Mouse (Mus musculus) thymus, adult 2 months (tissue): ENCODE measurements around the gene Mgat1. TPM values are rescaled to one million over a fixed set of nuclear protein-coding genes. Genes with fewer than 3 reads are reported as not detected.
A peak's percentile ranks its signal among the peaks of the same experiment; 100 is the strongest.

Experiments
- DNase-seq: peaks from one replicate; pipeline ENCODE4 v3.0.0; 2021
- H3K27ac ChIP-seq: fragments of 200-500 bp; 2 replicates; pipeline ENCODE4 v1.5.1; 2012; ENCODE audit warnings: low read length, control low read depth; ENCODE audit not compliant: control insufficient read depth, insufficient read depth
- H3K27me3 ChIP-seq: fragments of 200-500 bp; 2 replicates; pipeline ENCODE4 v1.6.1; 2012; ENCODE audit warnings: mild to moderate bottlenecking, low read length, moderate library complexity, mixed read lengths; ENCODE audit not compliant: control insufficient read depth, insufficient read depth
- H3K36me3 ChIP-seq: fragments of 200-500 bp; 2 replicates; pipeline ENCODE4 v1.6.1; 2012; ENCODE audit warnings: mild to moderate bottlenecking, low read length, moderate library complexity; ENCODE audit not compliant: control insufficient read depth, insufficient read depth
- H3K4me1 ChIP-seq: fragments of 200-500 bp; replicated peaks from 2 replicates; pipeline ENCODE4 v1.6.1; 2012; ENCODE audit warnings: low read length; ENCODE audit not compliant: control insufficient read depth, insufficient read depth
- H3K4me3 ChIP-seq: fragments of 200-500 bp; 2 replicates; pipeline ENCODE4 v1.5.1; 2012; ENCODE audit warnings: mild to moderate bottlenecking, low read length, control low read depth, moderate library complexity; ENCODE audit not compliant: control insufficient read depth, insufficient read depth
- CTCF ChIP-seq: fragments of 200-500 bp; IDR thresholded peaks from 2 replicates; pipeline ENCODE4 v1.5.1; 2012; ENCODE audit warnings: mild to moderate bottlenecking, control low read depth, low read length, moderate library complexity, borderline replicate concordance; ENCODE audit not compliant: control insufficient read depth, poor library complexity, insufficient read depth; ENCODE audit errors: extremely low read depth
- POLR2A ChIP-seq: fragments of 200-500 bp; IDR thresholded peaks from 2 replicates; pipeline ENCODE4 v1.6.1; 2012; ENCODE audit warnings: mild to moderate bottlenecking, low read length, control low read depth, moderate library complexity; ENCODE audit not compliant: control insufficient read depth, poor library complexity, insufficient read depth; ENCODE audit errors: extremely low read depth
- WGBS: fragments of 180-500 bp; shearing (Covaris S2); methylation state at CpG from one replicate; pipeline ENCODE4 v1.1.7; 2018; 5-methylcytosine and 5-hydroxymethylcytosine counted together
- polyA plus RNA-seq: library from polyadenylated mRNA; depleted of rRNA; stranded (reverse); fragments of >200 nt; gene quantifications from 2 replicates; pipeline ENCODE4 v1.2.3, GENCODE M21; 2012

Gene Mgat1
- polyA plus RNA-seq, 1 experiment = 378 TPM

DNA sequence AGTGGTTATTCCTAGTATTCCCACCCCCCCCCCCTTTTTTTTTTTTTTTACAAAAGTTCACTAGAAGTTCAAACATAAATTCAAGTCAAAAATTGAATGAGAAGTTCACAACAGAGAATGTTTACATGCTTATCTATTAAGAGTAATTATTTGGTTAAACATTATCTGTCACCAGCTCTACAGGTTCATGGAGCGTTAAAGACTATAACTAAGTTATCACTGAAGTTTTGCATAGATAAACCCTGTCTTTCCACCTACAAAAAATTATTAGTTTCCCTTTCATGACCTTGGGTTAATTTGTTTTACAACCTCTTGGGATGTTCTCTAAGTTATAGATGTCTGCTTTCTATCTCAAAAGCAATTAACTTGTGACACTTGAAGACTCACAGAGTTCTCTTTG is 3.7 kb upstream of the Mgat1 start:
- H3K4me1 ChIP-seq = peaks cover 7% of the 10 kb centered on the region
- no peak overlapping the region for H3K4me3 ChIP-seq
- no peaks in the 10 kb centered on the region for H3K36me3 ChIP-seq
- no peak for DNase-seq
- no peak overlapping the region for H3K27ac ChIP-seq
- 96% methylated on average over 1 of the region's 1 CpGs for WGBS
- no peak for TF ChIP-seq CTCF
- TF ChIP-seq POLR2A = no peak
- H3K27me3 ChIP-seq = no peaks in the 10 kb centered on the region

DNA sequence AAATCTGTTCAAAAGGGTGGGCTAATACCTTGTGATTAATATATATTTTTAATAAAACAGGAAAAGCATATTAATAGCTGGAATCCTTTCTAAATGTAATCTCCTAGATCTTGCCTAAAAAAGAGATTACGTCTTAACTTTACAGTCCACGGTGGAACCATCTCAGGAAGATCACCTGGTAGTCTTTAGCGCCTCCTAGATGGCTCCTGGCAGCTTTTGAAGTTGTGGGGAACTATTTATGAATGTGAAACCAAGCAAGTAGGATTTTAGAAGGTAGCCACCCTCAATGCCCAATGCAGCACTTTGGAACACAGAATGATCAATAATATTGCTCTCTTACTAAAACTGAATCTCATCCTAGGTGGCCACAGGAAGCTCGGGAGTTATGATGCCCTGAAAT is 3.1 kb upstream of the Mgat1 start:
- H3K4me1 ChIP-seq = peaks cover 12% of the 10 kb centered on the region
- no peak overlapping the region for H3K27ac ChIP-seq
- WGBS = 38% methylated on average over 4 of the region's 4 CpGs

DNA sequence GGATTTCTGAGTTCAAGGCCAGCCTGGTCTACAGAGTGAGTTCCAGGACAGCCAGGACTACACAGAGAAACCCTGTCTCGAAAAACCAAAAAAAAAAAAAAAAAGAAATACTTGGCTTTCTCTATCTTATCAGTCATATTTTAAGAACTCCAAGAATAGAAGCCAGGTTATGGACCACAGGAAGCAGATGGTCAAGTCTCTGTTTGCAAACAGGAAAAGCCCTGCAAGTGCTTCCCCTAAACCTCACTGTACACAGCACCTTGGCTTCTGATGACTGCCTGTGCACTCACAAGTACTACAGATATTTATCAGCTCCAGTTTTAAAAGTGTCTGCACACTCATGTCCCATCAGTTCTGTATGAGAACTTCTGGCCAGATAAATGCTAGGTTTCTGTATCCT is 2.5 kb upstream of the Mgat1 start:
- WGBS = 5% methylated on average over 1 of the region's 1 CpGs
- no peaks in the 10 kb centered on the region for H3K36me3 ChIP-seq
- no peak for DNase-seq

More for the DNA sequence above, 3.1 kb upstream of the Mgat1 start:
- no peaks in the 10 kb centered on the region for H3K27me3 ChIP-seq
- H3K36me3 ChIP-seq = no peaks in the 10 kb centered on the region
- no peak for DNase-seq
- no peak overlapping the region for H3K4me3 ChIP-seq
- TF ChIP-seq POLR2A = no peak
- TF ChIP-seq CTCF = no peak

DNA sequence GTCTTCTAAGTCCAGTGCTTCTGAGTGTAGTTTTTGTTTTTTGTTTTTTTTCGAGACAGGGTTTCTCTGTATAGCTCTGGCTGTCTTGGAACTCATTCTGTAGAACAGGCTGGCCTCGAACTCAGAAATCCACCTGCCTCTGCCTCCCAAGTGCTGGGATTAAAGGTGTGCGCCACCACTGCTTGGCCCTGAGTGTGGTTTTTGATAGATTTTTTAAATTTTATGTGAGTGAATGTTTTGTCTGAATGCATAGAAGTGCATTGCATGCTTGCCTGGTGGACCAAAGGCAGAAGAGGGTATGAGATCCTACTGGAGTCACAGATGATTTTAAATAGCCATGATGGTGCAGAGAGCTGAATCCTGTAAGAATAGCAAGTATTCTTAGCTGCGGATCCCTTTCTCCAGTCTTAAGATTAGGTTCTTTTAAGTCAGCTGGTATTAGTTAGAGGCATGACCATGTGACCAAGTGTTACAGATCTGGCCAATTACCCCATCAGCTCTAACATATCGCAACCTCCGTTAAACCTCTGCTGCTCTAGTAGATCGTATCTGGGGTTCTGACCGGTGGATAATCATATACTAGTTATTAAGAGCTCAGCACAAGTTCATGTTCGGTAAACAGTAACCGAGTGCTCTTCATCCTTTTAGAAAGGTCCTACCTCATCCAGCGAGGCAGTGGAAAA is 906 bp upstream of the Mgat1 start:
- Histone ChIP-seq H3K27ac (peak overlapping the region; percentile 6; the same call in 1 of the 2 replicates), H3K4me3 (no peak overlapping the region), H3K36me3 (no peaks in the 10 kb centered on the region), H3K27me3 (no peaks in the 10 kb centered on the region), H3K4me1 (peaks cover 22% of the 10 kb centered on the region)
- TF ChIP-seq POLR2A (no peak), CTCF (no peak)
- WGBS = 22% methylated on average over 11 of the region's 11 CpGs
- no peak for DNase-seq

More for the DNA sequence above, 2.5 kb upstream of the Mgat1 start:
- Histone ChIP-seq H3K4me3 (no peak overlapping the region), H3K4me1 (peaks cover 13% of the 10 kb centered on the region), H3K27ac (no peak overlapping the region), H3K27me3 (no peaks in the 10 kb centered on the region)
- TF ChIP-seq POLR2A (no peak), CTCF (no peak)

DNA sequence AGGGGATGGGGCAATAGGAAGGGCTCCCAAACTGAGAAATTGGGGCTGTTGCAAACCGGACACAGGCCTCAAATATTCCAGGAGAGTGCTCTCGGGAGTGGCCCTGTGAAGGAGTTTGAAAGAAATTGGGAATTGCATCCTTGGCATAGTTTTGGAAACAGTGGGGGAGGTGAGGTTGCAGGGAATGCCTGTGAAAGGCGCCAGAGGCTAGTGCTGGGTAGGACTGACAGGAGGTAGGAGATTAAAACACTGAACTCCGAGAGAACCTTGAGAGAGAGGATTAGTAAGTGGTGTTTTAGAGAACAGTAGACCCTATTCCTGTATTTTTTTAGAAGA is 572 bp downstream of the Mgat1 start:
- H3K36me3 ChIP-seq = no peaks in the 10 kb centered on the region
- H3K27ac ChIP-seq = peak overlapping the region; percentile 95
- no peak for DNase-seq
- TF ChIP-seq CTCF (no peak), POLR2A (no peak)
- WGBS = 3% methylated on average over 4 of the region's 4 CpGs
- H3K4me1 ChIP-seq = peaks cover 31% of the 10 kb centered on the region
- H3K27me3 ChIP-seq = no peaks in the 10 kb centered on the region
- H3K4me3 ChIP-seq = peak overlapping the region; percentile 54

DNA sequence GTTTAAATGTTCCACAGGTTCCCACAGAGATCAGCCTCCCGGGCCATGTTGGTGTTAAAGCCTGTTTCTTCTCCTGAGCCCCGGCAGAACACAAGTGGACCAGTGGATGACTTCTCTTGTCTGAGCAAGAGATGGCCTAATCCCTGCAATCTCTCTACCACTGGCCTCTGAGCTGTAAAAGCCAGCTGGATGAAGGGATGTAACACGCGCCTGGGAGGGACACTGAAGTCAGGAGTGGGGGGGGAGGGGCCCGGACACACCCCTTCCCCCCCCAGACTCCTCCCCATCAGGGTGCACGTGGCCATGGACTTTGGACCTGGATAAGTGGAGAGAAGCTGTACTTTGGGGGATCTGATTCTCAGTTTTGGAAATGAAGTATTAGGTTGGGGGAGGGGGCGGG is 1.2 kb downstream of the Mgat1 start:
- Histone ChIP-seq H3K4me3 (no peak overlapping the region), H3K36me3 (no peaks in the 10 kb centered on the region), H3K27ac (peak overlapping the region; percentile 40; the same call in 1 of the 2 replicates), H3K4me1 (peaks cover 32% of the 10 kb centered on the region), H3K27me3 (no peaks in the 10 kb centered on the region)
- peak; percentile 30 for DNase-seq
- TF ChIP-seq POLR2A = no peak
- TF ChIP-seq CTCF = no peak
- WGBS = 42% methylated on average over 7 of the region's 7 CpGs
